Mouse (Mus musculus): ENCODE data around the gene Cox10. TPM values are rescaled to one million over a fixed set of nuclear protein-coding genes. Genes with fewer than 3 reads are reported as not detected.
A peak's percentile ranks its signal among the peaks of the same experiment; 100 is the strongest.

Cox10 gene
- total and polyA plus RNA-seq, 3 experiments: 39.9 to 374 (median 52.2) TPM

GRCm38 (mm10) chr11:63968388-63969035, 110.8 kb downstream of the Cox10 start (continued):
- no peak for TF ChIP-seq GABPA (IDR thresholded peaks at IDR 0.05; ENCODE audit: low read depth, low read length)
- TF ChIP-seq RAD21 (IDR thresholded peaks at IDR 0.05; ENCODE audit: low read depth, low read length): no peak
- no peak for TF ChIP-seq CHD1 (IDR thresholded peaks at IDR 0.05; ENCODE audit: low read depth, low read length)
- no peak for TF ChIP-seq USF2 (IDR thresholded peaks at IDR 0.05; ENCODE audit: borderline replicate concordance in 1 of 2, insufficient read depth in 1 of 2, low read depth in 1 of 2, low read length in 2 of 2)
- peak; percentile 66 for TF ChIP-seq GATA1 (IDR thresholded peaks at IDR 0.05; ENCODE audit: low read depth, low read length)
- peak; percentile 26; the same call in 1 of the 2 replicates for TF ChIP-seq TBP (IDR thresholded peaks at IDR 0.05; ENCODE audit: low read depth, low read length)
- TF ChIP-seq MYC (IDR thresholded peaks at IDR 0.05; ENCODE audit: low read depth, low read length): no peak
- no peak for TF ChIP-seq JUND (IDR thresholded peaks at IDR 0.05; ENCODE audit: low read depth, low read length)
- TF ChIP-seq NELFE (IDR thresholded peaks at IDR 0.05; ENCODE audit: low read depth, low read length): no peak
- no peak; the same call in 1 of the 2 replicates for TF ChIP-seq MYB (IDR thresholded peaks at IDR 0.05; ENCODE audit: low read depth, low read length)
- no peak; the same call in 1 of the 2 replicates for TF ChIP-seq CHD2 (IDR thresholded peaks at IDR 0.05; ENCODE audit: low read length)
- TF ChIP-seq ZMIZ1 (IDR thresholded peaks at IDR 0.05; ENCODE audit: low read depth, low read length): no peak
- TF ChIP-seq POLR2AphosphoS5 (IDR thresholded peaks at IDR 0.05; ENCODE audit: borderline replicate concordance, low read depth, low read length): no peak
- TF ChIP-seq TCF12 (IDR thresholded peaks at IDR 0.05; ENCODE audit: low read depth, low read length): peak; percentile 24; the same call in 1 of the 2 replicates
- TF ChIP-seq MXI1 (IDR thresholded peaks at IDR 0.05; ENCODE audit: low read depth, low read length): peak; percentile 40; the same call in 1 of the 2 replicates
- no peak for TF ChIP-seq MAZ (IDR thresholded peaks at IDR 0.05; ENCODE audit: low read depth, low read length)
- TF ChIP-seq POLR2A (IDR thresholded peaks at IDR 0.05; ENCODE audit: control insufficient read depth in 1 of 2, insufficient read depth in 1 of 2, low read depth in 1 of 2, low read length in 2 of 2, poor library complexity in 1 of 2): no peak
- peak; percentile 15; the same call in 1 of the 2 replicates for TF ChIP-seq ETS1 (IDR thresholded peaks at IDR 0.05; ENCODE audit: low read depth, low read length)
- 0 out of 2 replicates have a peak, but pooled peaks have one; percentile 7 for TF ChIP-seq MAX (IDR thresholded peaks at IDR 0.05; ENCODE audit: low read length)
- TF ChIP-seq ZNF384 (IDR thresholded peaks at IDR 0.05; ENCODE audit: low read depth, low read length): peak; percentile 61
- no peak; the same call in 1 of the 2 replicates for TF ChIP-seq UBTF (IDR thresholded peaks at IDR 0.05; ENCODE audit: borderline replicate concordance, insufficient read depth, low read depth, low read length)
- no peak for TF ChIP-seq POLR2AphosphoS2 (IDR thresholded peaks at IDR 0.05; ENCODE audit: low read length)
- peak; percentile 16 to 32; a peak in 3 of 4 replicates for TF ChIP-seq EP300 (IDR thresholded peaks at IDR 0.05; ENCODE audit: low read depth in 1 of 2, low read length in 2 of 2)
- peak; percentile 15; the same call in 1 of the 2 replicates for TF ChIP-seq BHLHE40 (IDR thresholded peaks at IDR 0.05; ENCODE audit: borderline replicate concordance, low read depth, low read length)
- no peak for TF ChIP-seq ZKSCAN1 (IDR thresholded peaks at IDR 0.05; ENCODE audit: low read depth, low read length)
